In genomic region chr19:42017399-42018247, GRCm38 (mm10) we compare ENCODE assay signal across 7 mouse cellular contexts. TPM values are rescaled to one million over a fixed set of nuclear protein-coding genes. Genes with fewer than 3 reads are reported as not detected.
DNase-seq lines count a peak whose midpoint lies in the region; ATAC-seq and TF ChIP-seq lines count a peak whose summit lies in the region.

No protein-coding gene starts in this region.

- no peaks in the 10 kb centered on the region for H3K27me3 ChIP-seq in hindbrain, postnatal 0 days (ENCODE audit: insufficient read depth, low read length)
- H3K27me3 ChIP-seq in midbrain, embryonic 11.5 days (ENCODE audit: control insufficient read depth, insufficient read depth, low read length), result no peaks in the 10 kb centered on the region

- peak; percentile 87 to 92 for DNase-seq in adrenal gland, adult (ENCODE audit: inconsistent age in 2 of 2, low spot score in 1 of 2)
- DNase-seq in cerebellum, adult 11 months, result peak; percentile 90
- peak; percentile 83 for DNase-seq in gastrocnemius, adult 2 months
- DNase-seq in hindbrain, postnatal 0 days (ENCODE audit: low spot score), result peak; percentile 73
- DNase-seq in left cerebral cortex, postnatal 36 days (ENCODE audit: low spot score in 2 of 2), result peak; percentile 57
- peak; percentile 76 for DNase-seq in midbrain, embryonic 11.5 days (ENCODE audit: low spot score, missing footprints)
- DNase-seq in thymus, adult 18-20 months, result no peak

- H3K9me3 ChIP-seq in hindbrain, postnatal 0 days (ENCODE audit: low read length), result no peaks in the 10 kb centered on the region
- no peaks in the 10 kb centered on the region for H3K9me3 ChIP-seq in midbrain, embryonic 11.5 days (ENCODE audit: control insufficient read depth, low read length)

- 51% methylated on average over 8 of the region's 8 CpGs for WGBS in hindbrain, postnatal 0 days
- WGBS in midbrain, embryonic 11.5 days, result 77% methylated on average over 8 of the region's 8 CpGs

- peak overlapping the region; percentile 87 for H3K27ac ChIP-seq in gastrocnemius, adult 2 months
- H3K27ac ChIP-seq in hindbrain, postnatal 0 days, result peak overlapping the region; percentile 1; the same call in 1 of the 2 replicates
- no peak overlapping the region for H3K27ac ChIP-seq in midbrain, embryonic 11.5 days (ENCODE audit: low read depth, low read length)

- no peaks in the 10 kb centered on the region for H3K4me1 ChIP-seq in hindbrain, postnatal 0 days (ENCODE audit: insufficient read depth, low read length)
- peaks cover 6% of the 10 kb centered on the region for H3K4me1 ChIP-seq in midbrain, embryonic 11.5 days (ENCODE audit: control insufficient read depth, insufficient read depth, low read length)

- intact Hi-C loops in gastrocnemius, adult 2 months (cut with DNase I), result no loop called here
- intact Hi-C loops in left cerebral cortex, postnatal 36 days (cut with DNase I), result loop anchor here (5.0 kb wide), 1 partner anchor 35 kb away; the partner anchor contains the start of genes Mms19 and Ubtd1

- peak; percentile 80 for ATAC-seq in hindbrain, postnatal 0 days
- ATAC-seq in midbrain, embryonic 11.5 days (ENCODE audit: low FRiP score), result no peak

- TF ChIP-seq CTCF in gastrocnemius, adult 2 months (IDR thresholded peaks at IDR 0.05), result no peak
- TF ChIP-seq CTCF in hindbrain, postnatal 0 days (IDR thresholded peaks at IDR 0.05; ENCODE audit: low read depth), result no peak

- no peaks in the 10 kb centered on the region for H3K36me3 ChIP-seq in hindbrain, postnatal 0 days (ENCODE audit: insufficient read depth, low read length)
- no peaks in the 10 kb centered on the region for H3K36me3 ChIP-seq in midbrain, embryonic 11.5 days (ENCODE audit: control insufficient read depth, insufficient read depth, low read length)

- no peak overlapping the region for H3K9ac ChIP-seq in hindbrain, postnatal 0 days (replicated peaks; ENCODE audit: low read length)
- no peak overlapping the region for H3K9ac ChIP-seq in midbrain, embryonic 11.5 days (ENCODE audit: low read length)

- H3K4me3 ChIP-seq in gastrocnemius, adult 2 months, result peak overlapping the region; percentile 45
- no peak overlapping the region for H3K4me3 ChIP-seq in hindbrain, postnatal 0 days (ENCODE audit: low read length)
- no peak overlapping the region for H3K4me3 ChIP-seq in midbrain, embryonic 11.5 days (ENCODE audit: low read depth, low read length)

- no peak overlapping the region for H3K4me2 ChIP-seq in hindbrain, postnatal 0 days (ENCODE audit: low read depth, low read length)
- no peak overlapping the region for H3K4me2 ChIP-seq in midbrain, embryonic 11.5 days

RNA-seq across cellular contexts. Expression of gene Ankrd2, which starts 18.2 kb away (rescaled TPM):
- 100 to 1,000 TPM; 154 to 235 TPM for total RNA-seq in gastrocnemius, adult 2 months (2021)
- total RNA-seq in hindbrain, postnatal 0 days (2014; rRNA removed), result 0.42 TPM in 1 of 2 replicates, not detected in the other
- 0.97 and 1.5 TPM in 2 replicates for polyA plus RNA-seq in hindbrain, postnatal 0 days (2015; fragmentation: Nextera tagmentation; extraction: Ambion mirVana)
- total RNA-seq in left cerebral cortex, postnatal 36 days (2021), result not detected
- not detected in 2 replicates for polyA plus RNA-seq in midbrain, embryonic 11.5 days (2014; fragmentation: Nextera tagmentation; extraction: Ambion mirVana)

RNA-seq across cellular contexts. Expression of gene Hoga1, which starts 27.8 kb away (rescaled TPM):
- total RNA-seq in gastrocnemius, adult 2 months (2021), result 1 to 10 TPM; 2.9 to 3.1 TPM
- total RNA-seq in hindbrain, postnatal 0 days (2014; rRNA removed), result 2.2 and 3.6 TPM in 2 replicates
- polyA plus RNA-seq in hindbrain, postnatal 0 days (2015; fragmentation: Nextera tagmentation; extraction: Ambion mirVana), result 3.9 and 4.6 TPM in 2 replicates
- 1 to 10 TPM; 3.4 to 4.2 TPM for total RNA-seq in left cerebral cortex, postnatal 36 days (2021)
- 0.80 and 1.2 TPM in 2 replicates for polyA plus RNA-seq in midbrain, embryonic 11.5 days (2014; fragmentation: Nextera tagmentation; extraction: Ambion mirVana)

RNA-seq across cellular contexts. Expression of gene 4933411K16Rik, which starts 34.4 kb away (rescaled TPM):
- total RNA-seq in gastrocnemius, adult 2 months (2021), result under 1 TPM; 0.28 to 0.33 TPM
- total RNA-seq in hindbrain, postnatal 0 days (2014; rRNA removed), result 0.61 and 1.6 TPM in 2 replicates
- not detected in 2 replicates for polyA plus RNA-seq in hindbrain, postnatal 0 days (2015; fragmentation: Nextera tagmentation; extraction: Ambion mirVana)
- under 1 TPM; 0.62 to 0.86 TPM for total RNA-seq in left cerebral cortex, postnatal 36 days (2021)
- polyA plus RNA-seq in midbrain, embryonic 11.5 days (2014; fragmentation: Nextera tagmentation; extraction: Ambion mirVana), result 0.10 TPM in 1 of 2 replicates, not detected in the other

RNA-seq across cellular contexts. Expression of gene Ubtd1, which starts 36.1 kb away (rescaled TPM):
- 10 to 100 TPM; 14.5 to 15.1 TPM for total RNA-seq in gastrocnemius, adult 2 months (2021)
- total RNA-seq in hindbrain, postnatal 0 days (2014; rRNA removed), result 19.9 and 22.4 TPM in 2 replicates
- 13.4 and 14.1 TPM in 2 replicates for polyA plus RNA-seq in hindbrain, postnatal 0 days (2015; fragmentation: Nextera tagmentation; extraction: Ambion mirVana)
- total RNA-seq in left cerebral cortex, postnatal 36 days (2021), result 10 to 100 TPM; 12.2 to 15.1 TPM
- 6.9 and 7.0 TPM in 2 replicates for polyA plus RNA-seq in midbrain, embryonic 11.5 days (2014; fragmentation: Nextera tagmentation; extraction: Ambion mirVana)

RNA-seq across cellular contexts. Expression of gene Mms19, which starts 36.7 kb away (rescaled TPM):
- total RNA-seq in gastrocnemius, adult 2 months (2021), result 10 to 100 TPM in 1 of 2 experiments, 1 to 10 TPM in 1; 8.8 to 10.5 TPM
- 54.8 and 66.1 TPM in 2 replicates for total RNA-seq in hindbrain, postnatal 0 days (2014; rRNA removed)
- 25.9 and 28.8 TPM in 2 replicates for polyA plus RNA-seq in hindbrain, postnatal 0 days (2015; fragmentation: Nextera tagmentation; extraction: Ambion mirVana)
- total RNA-seq in left cerebral cortex, postnatal 36 days (2021), result 10 to 100 TPM; 25.2 to 36.7 TPM
- polyA plus RNA-seq in midbrain, embryonic 11.5 days (2014; fragmentation: Nextera tagmentation; extraction: Ambion mirVana), result 27.0 and 33.4 TPM in 2 replicates

Comparison
In these comparisons a context has a peak if more than half of its experiments do, and no peak if none do; other contexts are left out.
1. DNase-seq: peak in adrenal gland, adult (2 of 2), cerebellum, adult 11 months (single experiment), gastrocnemius, adult 2 months (single experiment), hindbrain, postnatal 0 days (single experiment), left cerebral cortex, postnatal 36 days (2 of 2) and midbrain, embryonic 11.5 days (single experiment); none in thymus, adult 18-20 months (0 of 2).
2. RNA of gene Ankrd2, which starts 18.2 kb away (total RNA-seq): 154 to 235 TPM in gastrocnemius, adult 2 months; 0.42 TPM in hindbrain, postnatal 0 days and not detected in left cerebral cortex, postnatal 36 days; every median in the first group is over 100 times any median in the second.